Mouse (Mus musculus): ENCODE measurements at regions not wholly inside any gene's neighbourhood (a gene's known extent, or its start where the extent isn't known, plus 50 kb on each side); places are given as distances from the start of the nearest gene placed in this dataset.

- peaks cover 26% of the 10 kb centered on the region for H3K4me1 ChIP-seq
- ATAC-seq (ENCODE audit: insufficient number of reproducible peaks, insufficient read depth, low FRiP score, low TSS enrichment, low read depth): no peak
- no peak overlapping the region for H3K4me3 ChIP-seq
- no peak overlapping the region for H3K4me2 ChIP-seq
- 85% methylated on average over 7 of the region's 7 CpGs for WGBS
- H3K9me3 ChIP-seq: no peaks in the 10 kb centered on the region
- no peak overlapping the region for H3K9ac ChIP-seq
- no peaks in the 10 kb centered on the region for H3K36me3 ChIP-seq
- no peaks in the 10 kb centered on the region for H3K27me3 ChIP-seq
- H3K27ac ChIP-seq: no peak overlapping the region
Observed at GRCm38 (mm10) chr4:131381529-131381928, 437.3 kb downstream of the Matn1 start.

DNA sequence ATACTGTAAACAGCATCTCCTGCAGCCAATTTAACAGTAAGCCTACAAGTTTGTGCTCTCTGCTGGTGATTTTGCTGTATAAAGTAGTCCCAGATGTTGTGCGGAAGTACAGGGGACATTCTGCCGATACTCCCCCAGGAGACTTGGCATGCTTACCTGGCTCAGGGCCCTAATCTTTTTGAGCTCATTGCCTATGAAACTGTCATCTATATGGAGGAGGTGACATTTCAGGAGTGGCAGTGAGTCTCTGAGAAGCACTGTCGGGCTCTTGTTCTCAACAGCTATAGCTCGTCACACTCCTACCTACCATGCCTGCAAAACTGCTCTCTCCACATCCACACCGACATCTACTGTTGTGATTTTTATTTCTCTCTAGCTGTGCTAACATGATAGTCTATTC is 439.7 kb downstream of the Matn1 start:
- Histone ChIP-seq H3K4me1 (peaks cover 26% of the 10 kb centered on the region), H3K9me3 (no peaks in the 10 kb centered on the region), H3K4me3 (no peak overlapping the region), H3K36me3 (no peaks in the 10 kb centered on the region), H3K27ac (peak overlapping the region; percentile 74), H3K9ac (no peak overlapping the region), H3K4me2 (peak overlapping the region; percentile 24; the same call in 1 of the 2 replicates), H3K27me3 (no peaks in the 10 kb centered on the region)
- ATAC-seq (ENCODE audit: insufficient number of reproducible peaks, insufficient read depth, low FRiP score, low TSS enrichment, low read depth): no peak
- 45% methylated on average over 5 of the region's 5 CpGs for WGBS

DNA sequence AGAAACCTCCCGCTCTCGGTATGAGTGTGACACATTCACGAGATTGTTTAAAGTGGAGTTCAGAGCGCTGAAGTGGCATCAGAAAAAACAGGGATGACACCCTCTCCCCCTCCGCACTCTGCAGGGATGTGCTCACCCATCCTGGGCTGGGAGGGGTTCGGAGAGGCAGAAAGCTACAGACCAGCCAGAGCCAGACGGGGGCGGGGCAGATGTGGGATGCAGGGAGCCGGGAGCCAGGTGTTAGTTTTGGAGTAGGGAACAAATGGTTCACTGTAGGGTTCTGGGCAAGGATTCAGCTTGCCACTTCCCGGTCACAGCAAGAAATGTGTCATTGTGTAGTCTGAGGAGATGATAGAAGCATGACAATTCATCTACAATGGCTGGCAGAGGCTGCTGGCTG is 442.8 kb downstream of the Matn1 start:
- ATAC-seq (ENCODE audit: insufficient number of reproducible peaks, insufficient read depth, low FRiP score, low TSS enrichment, low read depth): no peak
- Histone ChIP-seq H3K27me3 (no peaks in the 10 kb centered on the region), H3K36me3 (no peaks in the 10 kb centered on the region), H3K4me3 (no peak overlapping the region), H3K9me3 (no peaks in the 10 kb centered on the region), H3K4me1 (peaks cover 23% of the 10 kb centered on the region), H3K4me2 (no peak overlapping the region), H3K9ac (no peak overlapping the region), H3K27ac (no peak overlapping the region)
- WGBS: 85% methylated on average over 10 of the region's 10 CpGs

DNA sequence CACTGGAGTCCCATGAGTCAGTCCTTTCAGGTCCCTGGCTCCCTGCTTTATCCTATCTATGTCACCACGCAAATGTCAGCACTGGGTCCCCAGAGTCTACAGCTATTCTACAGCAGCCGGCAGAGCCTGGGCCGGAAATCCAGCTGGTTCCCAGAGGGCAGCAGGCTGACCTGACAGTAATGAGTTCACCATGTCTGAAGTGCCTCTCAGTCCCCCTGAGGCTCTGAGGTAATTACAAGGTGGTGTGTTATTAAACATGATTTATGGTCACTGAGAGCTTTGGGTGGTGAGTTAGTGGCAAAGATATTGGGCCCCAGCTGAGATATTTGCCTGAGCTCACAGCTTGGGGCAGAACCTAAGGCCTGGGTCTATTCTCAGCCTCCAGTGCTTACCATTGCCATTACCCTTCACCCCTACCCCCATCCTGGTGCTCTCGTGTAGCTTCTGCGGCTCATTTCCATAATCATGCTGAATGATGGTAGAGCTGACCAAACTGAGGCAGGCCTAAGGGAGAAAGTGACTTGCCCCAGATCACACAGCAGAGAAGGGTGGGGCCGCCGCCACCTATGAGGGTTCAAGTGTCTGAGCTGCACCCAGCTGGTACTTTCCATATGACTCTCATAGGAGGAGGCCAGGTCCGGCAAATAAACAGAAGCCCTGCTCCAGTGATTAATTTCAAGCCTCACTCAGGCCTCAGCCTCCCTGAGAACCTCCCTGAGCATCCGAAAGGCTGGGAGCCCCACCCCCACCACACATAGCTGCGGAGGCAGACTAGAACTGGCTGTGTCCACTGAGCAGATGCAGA is 446.8 kb downstream of the Ptpru start:
- H3K4me3 ChIP-seq: no peak overlapping the region
- no peaks in the 10 kb centered on the region for H3K27me3 ChIP-seq
- no peak overlapping the region for H3K9ac ChIP-seq
- H3K4me2 ChIP-seq: no peak overlapping the region
- no peak for ATAC-seq (ENCODE audit: insufficient number of reproducible peaks, insufficient read depth, low FRiP score, low TSS enrichment, low read depth)
- peaks cover 10% of the 10 kb centered on the region for H3K4me1 ChIP-seq
- H3K27ac ChIP-seq: no peak overlapping the region
- 38% methylated on average over 10 of the region's 10 CpGs for WGBS
- H3K36me3 ChIP-seq: no peaks in the 10 kb centered on the region
- H3K9me3 ChIP-seq: no peaks in the 10 kb centered on the region

GRCm38 (mm10) chr4:131391924-131392297 is 446.2 kb downstream of the Ptpru start:
- H3K27me3 ChIP-seq: no peaks in the 10 kb centered on the region
- no peak overlapping the region for H3K9ac ChIP-seq
- no peak overlapping the region for H3K4me2 ChIP-seq
- no peak overlapping the region for H3K4me3 ChIP-seq
- no peak overlapping the region for H3K27ac ChIP-seq
- 93% methylated on average over 3 of the region's 3 CpGs for WGBS
- ATAC-seq (ENCODE audit: insufficient number of reproducible peaks, insufficient read depth, low FRiP score, low TSS enrichment, low read depth): no peak
- no peaks in the 10 kb centered on the region for H3K36me3 ChIP-seq
- no peaks in the 10 kb centered on the region for H3K9me3 ChIP-seq
- peaks cover 10% of the 10 kb centered on the region for H3K4me1 ChIP-seq

- H3K4me3 ChIP-seq: no peak overlapping the region
- H3K36me3 ChIP-seq: no peaks in the 10 kb centered on the region
- WGBS: 80% methylated on average over 3 of the region's 3 CpGs
- no peak for ATAC-seq (ENCODE audit: insufficient number of reproducible peaks, insufficient read depth, low FRiP score, low TSS enrichment, low read depth)
- no peak overlapping the region for H3K4me2 ChIP-seq
- no peaks in the 10 kb centered on the region for H3K9me3 ChIP-seq
- H3K9ac ChIP-seq: no peak overlapping the region
- no peaks in the 10 kb centered on the region for H3K27me3 ChIP-seq
- H3K27ac ChIP-seq: no peak overlapping the region
- H3K4me1 ChIP-seq: peaks cover 10% of the 10 kb centered on the region
Observed at GRCm38 (mm10) chr4:131392478-131392877, 445.6 kb downstream of the Ptpru start.

- Histone ChIP-seq H3K36me3 (no peaks in the 10 kb centered on the region), H3K4me1 (peaks cover 4% of the 10 kb centered on the region), H3K27ac (no peak overlapping the region), H3K27me3 (peaks cover 9% of the 10 kb centered on the region; the same call in 1 of the 2 replicates), H3K4me3 (no peak overlapping the region), H3K9ac (no peak overlapping the region), H3K9me3 (no peaks in the 10 kb centered on the region), H3K4me2 (no peak overlapping the region)
- WGBS: 84% methylated on average over 8 of the region's 8 CpGs
- no peak for ATAC-seq (ENCODE audit: insufficient number of reproducible peaks, insufficient read depth, low FRiP score, low TSS enrichment, low read depth)
Observed at GRCm38 (mm10) chr4:131396226-131396840, 441.8 kb downstream of the Ptpru start.

GRCm38 (mm10) chr4:131397161-131397560 is 440.9 kb downstream of the Ptpru start:
- peaks cover 10% of the 10 kb centered on the region; the same call in 1 of the 2 replicates for H3K27me3 ChIP-seq
- no peak overlapping the region for H3K9ac ChIP-seq
- H3K4me2 ChIP-seq: no peak overlapping the region
- no peak overlapping the region for H3K4me3 ChIP-seq
- 83% methylated on average over 10 of the region's 10 CpGs for WGBS
- no peaks in the 10 kb centered on the region for H3K4me1 ChIP-seq
- ATAC-seq (ENCODE audit: insufficient number of reproducible peaks, insufficient read depth, low FRiP score, low TSS enrichment, low read depth): no peak
- no peaks in the 10 kb centered on the region for H3K9me3 ChIP-seq
- no peaks in the 10 kb centered on the region for H3K36me3 ChIP-seq
- H3K27ac ChIP-seq: no peak overlapping the region

- H3K27ac ChIP-seq: no peak overlapping the region
- H3K4me3 ChIP-seq: no peak overlapping the region
- no peak for ATAC-seq (ENCODE audit: insufficient number of reproducible peaks, insufficient read depth, low FRiP score, low TSS enrichment, low read depth)
- H3K36me3 ChIP-seq: no peaks in the 10 kb centered on the region
- H3K9ac ChIP-seq: no peak overlapping the region
- H3K4me1 ChIP-seq: peaks cover 8% of the 10 kb centered on the region
- peaks cover 14% of the 10 kb centered on the region for H3K27me3 ChIP-seq
- WGBS: 23% methylated on average over 11 of the region's 11 CpGs
- no peak overlapping the region for H3K4me2 ChIP-seq
- no peaks in the 10 kb centered on the region for H3K9me3 ChIP-seq
Observed at GRCm38 (mm10) chr4:131400756-131401155, 437.3 kb downstream of the Ptpru start.

DNA sequence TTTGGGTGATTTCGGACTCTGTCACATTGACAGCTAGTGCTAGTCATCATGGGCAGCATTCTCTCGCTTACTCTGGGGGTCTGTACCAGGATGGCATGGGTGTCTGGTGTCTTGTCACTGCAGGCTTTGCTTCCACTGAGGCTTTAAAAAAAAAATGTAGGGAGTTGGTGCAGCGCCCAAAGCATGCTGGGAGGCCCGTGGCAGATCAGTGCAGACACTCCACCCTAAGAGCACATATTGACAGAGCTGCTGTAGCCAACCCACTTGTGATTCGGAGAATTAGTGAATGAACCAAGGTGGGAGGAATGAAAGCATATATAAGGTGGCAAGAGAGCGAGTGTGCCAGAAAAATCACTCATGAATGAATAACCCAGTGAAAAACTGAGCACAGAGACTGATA is 436.8 kb downstream of the Ptpru start:
- no peaks in the 10 kb centered on the region for H3K36me3 ChIP-seq
- H3K27me3 ChIP-seq: peaks cover 14% of the 10 kb centered on the region
- H3K4me3 ChIP-seq: no peak overlapping the region
- no peaks in the 10 kb centered on the region for H3K9me3 ChIP-seq
- no peak overlapping the region for H3K4me2 ChIP-seq
- no peak overlapping the region for H3K9ac ChIP-seq
- ATAC-seq (ENCODE audit: insufficient number of reproducible peaks, insufficient read depth, low FRiP score, low TSS enrichment, low read depth): no peak
- peaks cover 12% of the 10 kb centered on the region for H3K4me1 ChIP-seq
- WGBS: 88% methylated on average over 6 of the region's 6 CpGs
- H3K27ac ChIP-seq: no peak overlapping the region

GRCm38 (mm10) chr4:131405376-131406017 is 432.6 kb downstream of the Ptpru start:
- Histone ChIP-seq H3K4me3 (no peak overlapping the region), H3K27me3 (peaks cover 15% of the 10 kb centered on the region), H3K9me3 (no peaks in the 10 kb centered on the region), H3K4me2 (no peak overlapping the region), H3K36me3 (no peaks in the 10 kb centered on the region), H3K9ac (no peak overlapping the region), H3K4me1 (peaks cover 26% of the 10 kb centered on the region), H3K27ac (peak overlapping the region; percentile 44)
- ATAC-seq (ENCODE audit: insufficient number of reproducible peaks, insufficient read depth, low FRiP score, low TSS enrichment, low read depth): no peak
- 30% methylated on average over 12 of the region's 12 CpGs for WGBS

DNA sequence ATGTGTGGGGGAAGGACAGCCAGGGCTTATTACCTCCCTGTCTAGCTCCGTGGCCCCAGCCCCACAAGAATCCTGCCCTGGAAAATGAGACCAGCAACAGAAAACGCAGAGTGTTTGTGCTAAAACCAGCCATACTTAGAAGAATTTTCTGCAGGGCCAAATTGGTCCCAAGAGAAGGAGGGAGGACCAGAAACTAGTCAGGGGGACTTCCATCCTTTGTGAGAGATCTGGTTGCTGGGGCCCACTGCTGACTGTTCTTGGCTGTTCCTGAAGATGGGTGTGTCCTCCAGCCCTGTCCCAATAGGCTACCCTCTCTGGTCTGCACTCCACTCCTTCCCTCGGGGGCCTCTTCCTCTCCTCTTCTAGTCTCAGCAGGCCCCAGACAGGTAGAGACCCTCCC is 430.6 kb downstream of the Ptpru start:
- Histone ChIP-seq H3K36me3 (no peaks in the 10 kb centered on the region), H3K4me3 (no peak overlapping the region), H3K27me3 (peaks cover 26% of the 10 kb centered on the region), H3K4me2 (no peak overlapping the region), H3K4me1 (peaks cover 29% of the 10 kb centered on the region), H3K9ac (no peak overlapping the region), H3K9me3 (no peaks in the 10 kb centered on the region), H3K27ac (no peak overlapping the region)
- ATAC-seq (ENCODE audit: insufficient number of reproducible peaks, insufficient read depth, low FRiP score, low TSS enrichment, low read depth): no peak
- 36% methylated on average over 3 of the region's 3 CpGs for WGBS
